Mouse (Mus musculus) limb, embryonic 11.5 days (tissue): ENCODE data around the gene Slc25a51. TPM values are rescaled to one million over a fixed set of nuclear protein-coding genes. Genes with fewer than 3 reads are reported as not detected.

Experiments used
- ATAC-seq: fragments of 200-750 bp; cut with Nextera tagmentation; 2 replicates; pipeline ENCODE4 v1.8.0; 2017; ENCODE audit warnings: low read depth; ENCODE audit not compliant: insufficient number of reproducible peaks, low FRiP score, low TSS enrichment
- DNase-seq: peaks from one replicate; pipeline ENCODE4 v3.0.0-alpha.2; 2015; ENCODE audit warnings: low spot score
- H3K27ac ChIP-seq: fragments of 300-500 bp; sonication (generic); replicated peaks from 2 replicates; pipeline ENCODE4 v1.5.1; 2014; ENCODE audit warnings: low read depth, mild to moderate bottlenecking, low read length
- H3K27me3 ChIP-seq: fragments of 300-500 bp; sonication (generic); 2 replicates; pipeline ENCODE4 v1.6.1; 2014; ENCODE audit warnings: mild to moderate bottlenecking, low read length, mixed read lengths; ENCODE audit not compliant: control insufficient read depth, insufficient read depth
- H3K36me3 ChIP-seq: fragments of 300-500 bp; sonication (generic); 2 replicates; pipeline ENCODE4 v1.6.1; 2014; ENCODE audit warnings: mild to moderate bottlenecking, low read length, moderate library complexity, mixed read lengths; ENCODE audit not compliant: control insufficient read depth, insufficient read depth
- H3K4me1 ChIP-seq: fragments of 300-500 bp; sonication (generic); 2 replicates; pipeline ENCODE4 v1.6.1; 2014; ENCODE audit warnings: low read length, mixed read lengths; ENCODE audit not compliant: control insufficient read depth, insufficient read depth
- H3K4me2 ChIP-seq: fragments of 300-500 bp; sonication (generic); 2 replicates; pipeline ENCODE4 v1.6.1; 2014; ENCODE audit warnings: low read depth, mild to moderate bottlenecking, moderate library complexity; ENCODE audit not compliant: severe bottlenecking
- H3K4me3 ChIP-seq: fragments of 300-500 bp; sonication (generic); 2 replicates; pipeline ENCODE4 v1.5.1; 2014; ENCODE audit warnings: low read depth, low read length
- H3K9ac ChIP-seq: fragments of 300-500 bp; sonication (generic); 2 replicates; pipeline ENCODE4 v1.6.1; 2014; ENCODE audit warnings: mild to moderate bottlenecking, low read length
- H3K9me3 ChIP-seq: fragments of 300-500 bp; sonication (generic); 2 replicates; pipeline ENCODE4 v1.6.1; 2016; ENCODE audit warnings: low read length; ENCODE audit not compliant: control insufficient read depth
- WGBS: fragments of 180-500 bp; shearing (Covaris S2); extraction: QIAGEN DNeasy Blood & Tissue Kit; methylation state at CpG from one replicate; pipeline ENCODE4 v1.1.7; 2014; 5-methylcytosine and 5-hydroxymethylcytosine counted together
- polyA plus RNA-seq: library from polyadenylated mRNA; unstranded; fragments of >200 nt; fragmentation: Nextera tagmentation; extraction: Ambion mirVana; gene quantifications from 2 replicates; pipeline ENCODE4 v1.2.1, GENCODE M21; 2014

Gene Slc25a51
- polyA plus RNA-seq, 1 experiment from 2014 or later = 72.8 TPM

GRCm38 (mm10) chr4:45445235-45445634 is 36.7 kb upstream of the Slc25a51 start:
- no peaks in the 10 kb centered on the region for H3K9me3 ChIP-seq
- no peak overlapping the region for H3K4me3 ChIP-seq
- H3K9ac ChIP-seq = no peak overlapping the region
- ATAC-seq (no peak), DNase-seq (no peak)
- peaks cover 9% of the 10 kb centered on the region for H3K4me1 ChIP-seq
- no peaks in the 10 kb centered on the region for H3K27me3 ChIP-seq
- no peak overlapping the region for H3K27ac ChIP-seq
- 63% methylated on average over 3 of the region's 3 CpGs for WGBS
- no peaks in the 10 kb centered on the region for H3K36me3 ChIP-seq
- no peak overlapping the region for H3K4me2 ChIP-seq

GRCm38 (mm10) chr4:45444813-45445212 is 36.2 kb upstream of the Slc25a51 start:
- Histone ChIP-seq H3K27me3 (no peaks in the 10 kb centered on the region), H3K27ac (no peak overlapping the region), H3K9ac (no peak overlapping the region), H3K4me1 (peaks cover 8% of the 10 kb centered on the region), H3K9me3 (no peaks in the 10 kb centered on the region), H3K4me2 (no peak overlapping the region), H3K4me3 (no peak overlapping the region), H3K36me3 (no peaks in the 10 kb centered on the region)
- 50% methylated on average over 4 of the region's 4 CpGs for WGBS
- DNase-seq (no peak), ATAC-seq (0 out of 2 replicates have a peak, but pooled peaks have one; percentile 19)

GRCm38 (mm10) chr4:45443652-45444051 is 35.1 kb upstream of the Slc25a51 start:
- no peak overlapping the region for H3K9ac ChIP-seq
- ATAC-seq (no peak), DNase-seq (no peak)
- no peaks in the 10 kb centered on the region for H3K27me3 ChIP-seq
- no peaks in the 10 kb centered on the region for H3K36me3 ChIP-seq
- WGBS = 73% methylated on average over 7 of the region's 7 CpGs
- peaks cover 15% of the 10 kb centered on the region for H3K4me1 ChIP-seq
- no peak overlapping the region for H3K27ac ChIP-seq
- no peak overlapping the region for H3K4me2 ChIP-seq
- no peaks in the 10 kb centered on the region for H3K9me3 ChIP-seq
- no peak overlapping the region for H3K4me3 ChIP-seq

GRCm38 (mm10) chr4:45442237-45442636 is 33.7 kb upstream of the Slc25a51 start:
- H3K36me3 ChIP-seq = no peaks in the 10 kb centered on the region

GRCm38 (mm10) chr4:45441778-45442177 is 33.2 kb upstream of the Slc25a51 start:
- 77% methylated on average over 1 of the region's 1 CpGs for WGBS
- no peak for ATAC-seq
- H3K36me3 ChIP-seq = no peaks in the 10 kb centered on the region

More at GRCm38 (mm10) chr4:45442237-45442636, 33.7 kb upstream of the Slc25a51 start:
- no peak overlapping the region for H3K4me3 ChIP-seq
- H3K4me2 ChIP-seq = no peak overlapping the region
- 60% methylated on average over 3 of the region's 3 CpGs for WGBS
- no peaks in the 10 kb centered on the region for H3K9me3 ChIP-seq
- no peak overlapping the region for H3K9ac ChIP-seq
- H3K27me3 ChIP-seq = no peaks in the 10 kb centered on the region
- H3K4me1 ChIP-seq = peaks cover 22% of the 10 kb centered on the region
- ATAC-seq = no peak
- H3K27ac ChIP-seq = no peak overlapping the region
- no peak for DNase-seq

GRCm38 (mm10) chr4:45439281-45439680 is 30.7 kb upstream of the Slc25a51 start:
- Histone ChIP-seq H3K9ac (no peak overlapping the region; the same call in 1 of the 2 replicates), H3K27ac (no peak overlapping the region), H3K4me3 (no peak overlapping the region), H3K4me2 (no peak overlapping the region), H3K9me3 (no peaks in the 10 kb centered on the region), H3K36me3 (no peaks in the 10 kb centered on the region), H3K27me3 (no peaks in the 10 kb centered on the region), H3K4me1 (peaks cover 51% of the 10 kb centered on the region)
- peak; percentile 67 for DNase-seq
- no peak for ATAC-seq
- 7% methylated on average over 5 of the region's 5 CpGs for WGBS

More at GRCm38 (mm10) chr4:45441778-45442177, 33.2 kb upstream of the Slc25a51 start:
- Histone ChIP-seq H3K9ac (no peak overlapping the region), H3K4me3 (no peak overlapping the region), H3K27me3 (no peaks in the 10 kb centered on the region), H3K4me1 (peaks cover 27% of the 10 kb centered on the region), H3K9me3 (no peaks in the 10 kb centered on the region), H3K4me2 (no peak overlapping the region), H3K27ac (no peak overlapping the region)
- DNase-seq = no peak

GRCm38 (mm10) chr4:45437010-45437409 is 28.4 kb upstream of the Slc25a51 start:
- Histone ChIP-seq H3K4me3 (no peak overlapping the region), H3K9me3 (no peaks in the 10 kb centered on the region), H3K4me2 (no peak overlapping the region), H3K9ac (no peak overlapping the region), H3K27me3 (no peaks in the 10 kb centered on the region), H3K36me3 (no peaks in the 10 kb centered on the region), H3K4me1 (peaks cover 65% of the 10 kb centered on the region), H3K27ac (no peak overlapping the region)
- WGBS = 37% methylated on average over 3 of the region's 3 CpGs
- no peak for DNase-seq
- 0 out of 2 replicates have a peak, but pooled peaks have one; percentile 18 for ATAC-seq

- ATAC-seq = no peak
- 45% methylated on average over 7 of the region's 7 CpGs for WGBS
- H3K27me3 ChIP-seq = no peaks in the 10 kb centered on the region
- no peak overlapping the region for H3K4me3 ChIP-seq
- no peak for DNase-seq
- no peak overlapping the region for H3K9ac ChIP-seq
- H3K4me1 ChIP-seq = peaks cover 69% of the 10 kb centered on the region
- no peak overlapping the region for H3K27ac ChIP-seq
- no peaks in the 10 kb centered on the region for H3K36me3 ChIP-seq
- H3K4me2 ChIP-seq = no peak overlapping the region
- H3K9me3 ChIP-seq = no peaks in the 10 kb centered on the region
These were observed 27.9 kb upstream of the Slc25a51 start for GRCm38 (mm10) chr4:45436383-45436913.

GRCm38 (mm10) chr4:45435899-45436298 is 27.3 kb upstream of the Slc25a51 start:
- H3K4me3 ChIP-seq = no peak overlapping the region
- ATAC-seq (no peak), DNase-seq (no peak)
- H3K36me3 ChIP-seq = no peaks in the 10 kb centered on the region
- H3K9ac ChIP-seq = no peak overlapping the region
- H3K4me1 ChIP-seq = peaks cover 69% of the 10 kb centered on the region
- WGBS = 60% methylated on average over 2 of the region's 2 CpGs
- H3K9me3 ChIP-seq = no peaks in the 10 kb centered on the region
- H3K27ac ChIP-seq = no peak overlapping the region
- no peak overlapping the region for H3K4me2 ChIP-seq
- no peaks in the 10 kb centered on the region for H3K27me3 ChIP-seq
